Mouse (Mus musculus): ENCODE measurements around the gene Tbx19. TPM values are rescaled to one million over a fixed set of nuclear protein-coding genes. Genes with fewer than 3 reads are reported as not detected.

The Tbx19 gene
- polyA plus RNA-seq (2012; rRNA removed) = 0.16 TPM in 1 of 2 replicates, not detected in the other

DNA sequence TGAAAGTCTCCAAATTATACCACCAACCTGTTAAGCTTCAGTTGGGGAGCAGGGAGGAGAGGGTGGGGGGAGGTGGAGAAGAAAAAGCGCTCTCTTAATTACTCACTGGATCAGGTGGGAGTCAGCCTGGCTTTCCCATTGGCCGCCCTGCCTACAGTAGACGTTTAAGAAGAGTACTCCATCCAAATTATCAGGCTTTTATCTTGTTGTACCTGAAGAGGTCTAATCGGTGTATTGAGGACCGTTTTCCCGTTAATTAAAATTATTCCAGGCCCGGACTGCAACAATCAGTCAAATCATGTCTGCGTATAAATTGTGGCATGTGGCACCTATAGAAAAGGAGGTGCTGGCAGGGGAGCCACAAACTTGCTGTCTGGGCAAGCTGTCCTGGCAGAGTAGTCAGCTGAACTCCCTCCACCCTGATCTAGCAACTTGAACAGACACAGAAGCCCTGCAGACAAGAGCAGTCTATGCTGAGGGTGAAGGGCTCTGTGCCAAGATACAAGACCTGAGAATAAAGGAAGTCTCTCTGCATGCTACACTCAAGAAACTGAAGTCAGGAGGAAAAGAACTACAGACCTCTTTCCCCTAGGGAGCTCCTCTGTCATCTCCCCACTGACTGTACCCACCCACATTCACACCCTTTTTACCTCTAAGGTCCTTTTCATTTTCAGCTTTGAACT is at the start of gene Tbx19:
Tbx19 (minus strand) TSS at position 51 of the 683 bp plus-strand sequence.
- WGBS = 90% methylated on average over 8 of the region's 8 CpGs
- no peak for DNase-seq (ENCODE audit: low read depth, low spot score)

GRCm38 (mm10) chr1:165205591-165205990 is 45.0 kb upstream of the Tbx19 start:
- no peak for DNase-seq (ENCODE audit: low read depth, low spot score)
- 44% methylated on average over 2 of the region's 2 CpGs for WGBS

- 54% methylated on average over 2 of the region's 2 CpGs for WGBS
- no peak for DNase-seq (ENCODE audit: low read depth, low spot score)
Observed at GRCm38 (mm10) chr1:165203488-165204035, 43.0 kb upstream of the Tbx19 start.

DNA sequence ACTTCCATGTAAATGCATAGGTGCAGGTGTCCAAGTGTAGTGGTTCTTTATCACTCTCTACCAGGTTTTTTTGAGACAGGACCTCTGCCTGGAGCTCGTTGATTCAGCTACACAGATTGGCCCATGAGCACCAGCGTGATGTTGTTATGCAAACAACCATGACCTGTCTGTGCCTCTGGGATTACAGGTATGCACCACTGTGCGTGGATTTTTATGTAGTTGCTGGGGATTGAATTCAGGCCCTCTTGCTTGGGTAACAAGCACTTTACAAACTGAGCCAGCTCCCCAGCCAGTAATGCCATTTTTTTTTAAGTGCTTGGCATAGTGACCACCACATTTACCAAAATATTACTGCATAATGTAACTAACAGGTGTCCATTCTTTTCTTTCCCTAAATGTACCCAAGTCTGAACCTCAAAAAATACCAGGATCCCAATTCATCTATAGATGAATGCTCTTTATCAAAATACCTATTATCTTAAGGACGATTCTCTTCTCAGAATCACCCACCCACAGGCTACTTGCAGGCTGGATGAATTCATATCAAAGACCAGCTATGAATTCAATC is 41.0 kb upstream of the Tbx19 start:
- DNase-seq (ENCODE audit: low read depth, low spot score) = no peak
- 87% methylated on average over 4 of the region's 4 CpGs for WGBS

DNA sequence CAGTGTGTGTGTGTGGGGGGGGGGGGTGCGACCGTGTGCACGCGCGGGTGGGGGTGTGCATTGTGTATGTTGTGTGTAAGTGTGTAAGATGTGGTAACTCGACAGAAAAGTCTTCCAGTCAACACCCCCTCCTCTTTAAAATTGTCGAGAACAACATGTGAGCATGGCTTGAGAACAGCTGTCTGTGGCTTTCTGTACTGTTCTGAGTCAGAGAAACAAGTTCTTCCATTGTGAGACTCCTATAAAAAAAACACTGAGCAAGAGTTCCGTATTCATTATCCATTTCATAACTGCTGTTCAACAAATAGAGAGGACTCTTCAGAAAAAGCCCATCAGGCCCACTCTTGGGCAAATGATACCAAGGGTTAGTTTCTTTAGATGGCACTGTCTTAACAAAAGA is 40.2 kb upstream of the Tbx19 start:
- DNase-seq (ENCODE audit: low read depth, low spot score) = no peak
- 75% methylated on average over 8 of the region's 8 CpGs for WGBS

GRCm38 (mm10) chr1:165199639-165200038 is 39.1 kb upstream of the Tbx19 start:
- DNase-seq (ENCODE audit: low read depth, low spot score) = no peak
- WGBS = 61% methylated on average over 3 of the region's 3 CpGs

DNA sequence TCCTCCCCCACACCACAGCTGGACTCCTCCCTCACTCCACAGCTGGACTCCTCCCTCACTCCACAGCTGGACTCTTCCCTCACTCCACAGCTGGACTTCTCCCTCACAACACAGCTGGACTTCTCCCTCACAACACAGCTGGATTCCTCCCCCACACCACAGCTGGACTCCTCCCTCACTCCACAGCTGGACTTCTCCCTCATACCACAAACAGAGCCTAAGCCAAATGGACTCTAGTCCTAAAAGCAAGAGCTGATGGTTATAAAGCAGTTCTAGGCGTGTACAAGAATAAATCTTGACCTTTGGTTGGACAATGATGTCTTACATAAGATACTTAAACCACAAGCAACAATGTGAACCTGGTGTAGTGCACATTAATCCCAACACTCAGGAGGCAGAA is 38.4 kb upstream of the Tbx19 start:
- no peak for DNase-seq (ENCODE audit: low read depth, low spot score)
- WGBS = 10% methylated on average over 1 of the region's 1 CpGs

- no peak for DNase-seq (ENCODE audit: low read depth, low spot score)
- whole genome bisulfite sequencing = 19% methylated on average over 3 of the region's 3 CpGs
Observed at GRCm38 (mm10) chr1:165197875-165198274, 37.3 kb upstream of the Tbx19 start.

DNA sequence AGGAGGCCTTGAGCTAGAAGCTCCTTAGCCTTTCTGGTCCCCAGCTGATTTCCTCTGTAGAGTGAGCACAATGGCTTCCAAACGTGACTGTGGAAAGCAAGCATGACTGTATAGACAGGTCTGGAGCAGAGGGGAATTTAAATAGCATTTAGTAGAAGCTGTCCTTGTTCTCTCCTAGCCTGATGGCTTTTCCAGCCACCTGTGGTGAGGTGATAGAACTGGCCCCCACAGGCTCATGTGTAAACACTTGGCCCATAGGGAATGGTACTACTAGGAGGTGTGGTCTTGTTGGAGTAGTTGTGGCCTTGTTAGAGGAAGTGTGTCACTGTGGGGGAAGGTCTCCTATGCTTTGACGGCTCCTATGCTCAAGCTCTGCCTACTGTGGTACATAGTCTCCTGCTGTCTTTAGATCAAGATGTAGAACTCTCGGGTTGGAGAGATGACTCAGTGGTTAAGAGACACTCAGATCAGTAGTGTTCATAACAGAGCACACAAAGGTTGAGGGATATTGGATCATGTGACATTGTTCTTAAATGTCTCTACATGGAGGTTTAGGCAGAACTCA is 34.9 kb upstream of the Tbx19 start:
- DNase-seq (ENCODE audit: low read depth, low spot score) = no peak
- WGBS = 77% methylated on average over 3 of the region's 3 CpGs

GRCm38 (mm10) chr1:165194662-165195013 is 34.1 kb upstream of the Tbx19 start:
- 9% methylated on average over 5 of the region's 5 CpGs for WGBS
- no peak for DNase-seq (ENCODE audit: low read depth, low spot score)

DNA sequence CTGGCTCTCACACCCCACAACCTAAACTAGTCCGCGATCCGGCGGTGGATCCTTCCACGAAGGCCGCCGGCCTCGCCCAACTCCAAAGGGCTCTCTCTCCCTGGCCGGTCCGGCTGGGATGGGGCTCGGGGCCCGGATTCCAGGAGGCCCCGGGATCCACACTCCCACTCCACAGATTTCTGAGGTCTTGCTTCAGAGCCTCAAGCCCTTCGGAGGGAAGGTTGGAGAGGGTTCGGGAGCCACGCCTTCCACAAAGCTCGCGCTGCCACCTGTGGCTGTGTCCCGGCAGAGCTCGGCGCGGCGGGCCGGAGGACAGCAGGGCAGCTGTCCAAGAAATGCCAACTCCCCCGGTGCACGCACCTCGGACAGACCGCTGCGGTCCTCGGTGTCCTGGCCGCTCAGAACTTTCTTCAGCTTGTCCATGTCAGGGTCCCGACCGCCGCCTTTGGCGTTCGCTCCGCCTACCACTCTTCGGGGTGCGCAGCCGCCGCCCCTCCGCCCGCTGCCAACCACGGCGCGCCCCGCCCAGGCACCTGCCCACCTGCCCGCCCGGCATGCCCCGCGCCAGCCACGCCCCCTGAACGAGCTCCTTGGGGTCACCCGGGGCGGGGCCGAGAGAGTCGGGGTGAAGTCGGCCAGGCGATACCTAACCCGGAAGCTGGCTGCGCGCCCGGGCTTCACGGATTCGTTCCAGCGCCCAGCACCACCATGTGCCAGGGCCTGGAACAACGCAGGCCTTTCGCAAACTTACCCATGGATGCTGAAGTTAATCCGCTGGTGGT is 33.5 kb upstream of the Tbx19 start, which contains the start of gene Sft2d2:
Sft2d2 (minus strand) TSS at position 559 of the 782 bp plus-strand sequence.
- WGBS = under 1% methylated on average over 69 of the region's 69 CpGs
- DNase-seq (ENCODE audit: low read depth, low spot score) = peak; percentile 88

DNA sequence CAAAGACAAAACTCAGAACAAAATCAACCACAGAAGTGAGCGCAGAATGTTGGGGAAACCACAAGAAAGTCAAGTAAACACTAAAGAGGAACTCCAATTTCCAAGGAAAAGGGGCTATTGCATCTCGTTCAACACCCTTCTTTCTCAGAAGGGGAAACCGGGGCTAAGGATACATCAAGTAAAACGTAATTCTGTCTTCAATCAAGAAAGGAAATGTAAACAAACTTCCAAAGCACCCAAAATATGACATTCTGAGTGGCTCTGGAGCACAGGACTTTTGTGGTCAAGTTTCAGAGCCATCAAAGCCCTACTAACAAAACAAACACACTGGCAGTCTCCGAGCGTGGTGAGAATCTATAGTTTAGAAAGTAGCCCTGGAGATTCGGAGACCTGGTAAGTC is 32.9 kb upstream of the Tbx19 start:
- 5% methylated on average over 7 of the region's 7 CpGs for WGBS

GRCm38 (mm10) chr1:165192714-165193264 is 32.2 kb upstream of the Tbx19 start:
- WGBS = 37% methylated on average over 10 of the region's 10 CpGs
- DNase-seq (ENCODE audit: low read depth, low spot score) = no peak

More for the DNA sequence above, 32.9 kb upstream of the Tbx19 start:
- no peak for DNase-seq (ENCODE audit: low read depth, low spot score)

DNA sequence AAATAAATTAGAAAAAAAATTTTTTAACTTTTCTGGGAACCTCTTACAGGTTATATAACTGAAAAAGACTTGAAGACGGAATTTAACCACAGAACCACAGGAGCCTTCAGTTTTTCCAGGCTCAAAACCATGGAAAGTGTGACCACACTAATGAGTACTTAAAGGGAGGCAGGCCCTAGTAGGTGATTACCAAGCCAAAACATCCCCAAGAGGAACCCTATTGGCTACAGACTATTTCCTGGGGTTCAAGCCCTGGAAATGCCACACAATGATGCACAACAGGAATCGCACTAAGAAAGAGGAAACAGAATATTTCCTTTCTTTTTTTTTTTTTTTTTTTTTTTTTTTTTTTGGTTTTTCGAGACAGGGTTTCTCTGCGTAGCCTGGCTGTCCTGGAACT is 31.5 kb upstream of the Tbx19 start:
- no peak for DNase-seq (ENCODE audit: low read depth, low spot score)
- 39% methylated on average over 4 of the region's 4 CpGs for WGBS

DNA sequence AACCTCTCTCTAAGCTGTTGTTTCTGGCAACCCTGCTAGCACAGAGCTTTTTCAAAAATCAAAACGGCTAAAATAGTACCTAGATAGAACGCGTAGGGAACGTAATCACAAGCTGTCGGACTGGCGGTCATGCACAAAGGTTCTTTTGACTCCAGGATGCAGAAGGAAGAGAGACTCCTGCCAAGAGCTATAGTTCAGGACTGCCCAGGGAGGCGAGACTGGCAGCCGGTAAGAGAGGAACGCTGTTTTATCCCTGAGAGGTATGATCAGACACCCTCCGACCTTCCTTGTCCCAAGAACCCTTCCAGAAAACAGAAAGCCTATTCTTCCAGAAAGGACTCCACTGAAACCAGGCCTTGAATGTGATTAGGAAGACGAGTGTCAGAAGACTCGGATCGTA is 31.0 kb upstream of the Tbx19 start:
- no peak for DNase-seq (ENCODE audit: low read depth, low spot score)
- 33% methylated on average over 13 of the region's 13 CpGs for WGBS

- WGBS = 72% methylated on average over 10 of the region's 10 CpGs
- no peak for DNase-seq (ENCODE audit: low read depth, low spot score)
Observed at GRCm38 (mm10) chr1:165190571-165191273, 30.1 kb upstream of the Tbx19 start.

DNA sequence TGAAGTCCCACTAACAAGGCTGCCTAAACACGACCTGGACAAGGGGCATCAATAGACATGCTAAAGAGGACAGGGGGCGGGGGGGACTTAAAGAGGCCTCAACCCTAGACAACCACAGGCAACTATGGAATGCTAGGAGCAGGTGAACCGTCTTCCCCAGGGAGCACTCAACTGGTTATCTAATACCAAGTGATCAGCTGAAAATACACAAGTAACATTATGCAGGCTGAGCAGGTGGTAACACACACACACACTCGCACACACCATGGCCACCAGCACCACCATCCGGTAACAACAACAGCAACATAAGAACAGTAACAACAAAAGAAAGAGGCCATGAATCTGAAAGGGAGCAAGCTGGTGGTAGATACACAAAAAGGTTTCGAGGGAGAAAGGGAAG is 29.5 kb upstream of the Tbx19 start:
- 80% methylated on average over 6 of the region's 6 CpGs for WGBS
- no peak for DNase-seq (ENCODE audit: low read depth, low spot score)

- DNase-seq (ENCODE audit: low read depth, low spot score) = no peak
- WGBS = 36% methylated on average over 10 of the region's 10 CpGs
Observed at GRCm38 (mm10) chr1:165188806-165189580, 28.4 kb upstream of the Tbx19 start.

GRCm38 (mm10) chr1:165187357-165187756 is 26.8 kb upstream of the Tbx19 start:
- 73% methylated on average over 5 of the region's 5 CpGs for WGBS
- DNase-seq (ENCODE audit: low read depth, low spot score) = no peak
